In the genomic region with DNA sequence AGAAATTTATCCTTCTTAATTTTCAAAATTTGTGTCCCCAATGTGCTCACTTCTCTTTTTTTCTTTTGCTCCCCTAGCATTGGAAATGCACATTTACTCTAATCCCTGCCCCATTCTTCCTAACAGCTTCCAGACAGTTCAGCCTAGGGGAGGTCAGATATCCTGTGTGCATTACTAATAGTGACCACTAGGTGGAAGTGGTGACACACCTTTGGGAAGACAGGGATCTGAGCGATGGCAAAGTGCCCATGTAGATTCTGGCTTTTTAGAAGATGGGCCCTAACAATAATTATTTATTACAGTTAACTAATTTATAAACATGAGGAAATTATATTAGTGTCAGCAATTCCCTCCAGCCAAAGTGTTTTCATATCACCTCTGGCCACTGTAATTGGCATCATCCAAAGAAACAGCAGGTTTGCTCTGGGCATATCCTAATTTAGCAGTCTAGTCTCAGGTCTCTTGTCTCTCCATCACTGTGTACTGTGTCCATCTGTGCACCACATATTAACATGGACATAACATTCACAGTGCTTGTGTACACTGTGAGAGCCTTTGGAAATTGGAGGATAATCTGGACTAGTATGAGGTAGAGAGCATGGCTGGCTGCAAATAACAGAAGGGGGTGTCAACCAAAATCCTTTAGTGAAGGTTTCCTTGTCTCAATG, we compare ENCODE assay signal across 8 mouse cellular contexts. TPM values are rescaled to one million over a fixed set of nuclear protein-coding genes. Genes with fewer than 3 reads are reported as not detected.
A peak's percentile ranks its signal among the peaks of the same experiment; 100 is the strongest.
DNase-seq lines count a peak whose midpoint lies in the region; ATAC-seq and TF ChIP-seq lines count a peak whose summit lies in the region.
"Had no signal": no experiment of that assay in that cellular context is flagged by ENCODE, and none has a peak within 500 bp of the region (broad histone marks: within the 10 kb centered on the region; RNA-seq: fewer than 3 reads in every experiment).

No protein-coding gene starts in this region.

- no peaks in the 10 kb centered on the region for H3K79me2 ChIP-seq in MEL (ENCODE audit: control insufficient read depth, insufficient read depth, low read length, poor library complexity)

- intact Hi-C loops in heart, postnatal 36 days (cut with DNase I): loop anchor here (1.0 to 10.0 kb wide), 2 partner anchors 563 to 821 kb away; a partner anchor contains a TSS

- H3K9me3 ChIP-seq in MEL (replicated peaks; ENCODE audit: insufficient read depth, low read length): no peaks in the 10 kb centered on the region
- H3K9me3 ChIP-seq in liver, postnatal 0 days (ENCODE audit: low read length): no peaks in the 10 kb centered on the region
- H3K9me3 ChIP-seq: liver, embryonic 15.5 days had no signal

- DNase-seq in MEL (ENCODE audit: low read depth, low spot score): peak; percentile 65
- peak; percentile 57 for DNase-seq in adrenal gland, postnatal 10 days
- peak; percentile 63 for DNase-seq in embryo, embryonic 9.5 days (ENCODE audit: extremely low spot score)
- peak; percentile 8 to 21 for DNase-seq in heart, postnatal 36 days
- DNase-seq in kidney, postnatal 36 days: peak; percentile 56 to 66
- DNase-seq in liver, postnatal 0 days: peak; percentile 31
- DNase-seq in ovary, postnatal 14 days (ENCODE audit: low spot score): peak; percentile 56

- H3K4me2 ChIP-seq in liver, postnatal 0 days (ENCODE audit: low read depth, low read length): no peak overlapping the region
- H3K4me2 ChIP-seq: liver, embryonic 15.5 days had no signal

- H3K27me3 ChIP-seq in MEL (ENCODE audit: control insufficient read depth in 1 of 2, insufficient read depth in 2 of 2, low read length in 2 of 2): no peaks in the 10 kb centered on the region; a peak in 1 of 4 replicates
- no peaks in the 10 kb centered on the region for H3K27me3 ChIP-seq in liver, postnatal 0 days (ENCODE audit: insufficient read depth, low read length)
- H3K27me3 ChIP-seq: liver, embryonic 15.5 days had no signal

- H3K9ac ChIP-seq in MEL (ENCODE audit: control insufficient read depth, low read depth, low read length, poor library complexity, severe bottlenecking): no peak overlapping the region
- no peak overlapping the region for H3K9ac ChIP-seq in liver, postnatal 0 days (replicated peaks)
- H3K9ac ChIP-seq: liver, embryonic 15.5 days had no signal

- no peak for TF ChIP-seq EP300 in MEL (IDR thresholded peaks at IDR 0.05; ENCODE audit: low read depth in 1 of 2, low read length in 2 of 2)
- no peak for TF ChIP-seq EP300 in liver, postnatal 0 days (IDR thresholded peaks at IDR 0.05; ENCODE audit: low read depth)

- 5% methylated on average over 1 of the region's 1 CpGs for WGBS in liver, postnatal 0 days (ENCODE audit: insufficient replicate concordance)

- TF ChIP-seq CTCF in MEL (IDR thresholded peaks at IDR 0.05 in 2 of 3, conservative IDR thresholded peaks at IDR 0.05 in 1 of 3; ENCODE audit: control insufficient read depth in 1 of 3, insufficient read depth in 1 of 3, low read depth in 2 of 3, low read length in 3 of 3, poor library complexity in 1 of 3, severe bottlenecking in 1 of 3): peak; percentile 63 to 87 (median 77)
- TF ChIP-seq CTCF in liver, postnatal 0 days (IDR thresholded peaks at IDR 0.05; ENCODE audit: low read depth): peak; percentile 94

- TF ChIP-seq RAD21 in MEL (IDR thresholded peaks at IDR 0.05; ENCODE audit: low read depth, low read length): peak; percentile 89

- no peaks in the 10 kb centered on the region for H3K4me1 ChIP-seq in MEL (ENCODE audit: control insufficient read depth in 1 of 2, insufficient read depth in 2 of 2, low read length in 2 of 2)
- no peaks in the 10 kb centered on the region for H3K4me1 ChIP-seq in liver, postnatal 0 days (ENCODE audit: insufficient read depth)

- H3K36me3 ChIP-seq in MEL (ENCODE audit: control insufficient read depth in 1 of 2, insufficient read depth in 2 of 2, low read length in 2 of 2): no peaks in the 10 kb centered on the region; a peak in 1 of 4 replicates
- no peaks in the 10 kb centered on the region for H3K36me3 ChIP-seq in liver, postnatal 0 days (replicated peaks; ENCODE audit: insufficient read depth, low read length)
- H3K36me3 ChIP-seq: liver, embryonic 15.5 days had no signal

- peak; percentile 68 for ATAC-seq in liver, postnatal 0 days

- no peak for TF ChIP-seq POLR2A in MEL (IDR thresholded peaks at IDR 0.05; ENCODE audit: control insufficient read depth in 1 of 2, insufficient read depth in 1 of 2, low read depth in 1 of 2, low read length in 2 of 2, poor library complexity in 1 of 2)

- H3K4me3 ChIP-seq in MEL (ENCODE audit: control insufficient read depth in 1 of 2, insufficient read depth in 1 of 2, low read depth in 2 of 2, low read length in 2 of 2): no peak overlapping the region
- H3K4me3 ChIP-seq in liver, postnatal 0 days (ENCODE audit: low read depth, low read length): no peak overlapping the region
- H3K4me3 ChIP-seq: liver, embryonic 15.5 days had no signal

- no peak overlapping the region for H3K27ac ChIP-seq in MEL (ENCODE audit: control insufficient read depth, low read depth, low read length)
- no peak overlapping the region for H3K27ac ChIP-seq in liver, postnatal 0 days (ENCODE audit: low read depth)
- H3K27ac ChIP-seq: liver, embryonic 15.5 days had no signal

TF ChIP-seq in MEL, 35 proteins besides CTCF, POLR2A, EP300 and RAD21:
- no peak for TF ChIP-seq POLR2AphosphoS5 (IDR thresholded peaks at IDR 0.05; ENCODE audit: borderline replicate concordance, low read depth, low read length)
- TF ChIP-seq SMC3 (IDR thresholded peaks at IDR 0.05; ENCODE audit: low read depth, low read length): peak; percentile 81
- no peak for TF ChIP-seq NELFE (IDR thresholded peaks at IDR 0.05; ENCODE audit: low read depth, low read length)
- peak; percentile 75 for TF ChIP-seq ZC3H11A (IDR thresholded peaks at IDR 0.05; ENCODE audit: low read depth, low read length)
- no peak for TF ChIP-seq MXI1 (IDR thresholded peaks at IDR 0.05; ENCODE audit: low read depth, low read length)
- no peak for TF ChIP-seq SIN3A (IDR thresholded peaks at IDR 0.05; ENCODE audit: low read length)

RNA-seq across cellular contexts. Expression of a gene that starts 13.1 kb away (rescaled TPM):
- not detected in 2 replicates for total RNA-seq in MEL (2012; rRNA removed)
- not detected for polyA plus RNA-seq in MEL (2012; ENCODE audit: insufficient read depth in 1 of 2, insufficient read length in 2 of 2, low read depth in 1 of 2, low replicate concordance in 2 of 2, missing spikeins in 1 of 2)
- not detected for total RNA-seq in adrenal gland, postnatal 10 days (2021)
- total RNA-seq in heart, postnatal 36 days (2021): not detected
- not detected in 2 replicates for polyA plus RNA-seq in liver, postnatal 0 days (2015; fragmentation: Nextera tagmentation; extraction: Ambion mirVana)
- polyA plus RNA-seq: liver, embryonic 15.5 days had no signal

RNA-seq across cellular contexts. Expression of a gene that starts 57.7 kb away (rescaled TPM):
- 21.5 and 31.0 TPM in 2 replicates for total RNA-seq in MEL (2012; rRNA removed)
- polyA plus RNA-seq in MEL (2012; ENCODE audit: insufficient read depth in 1 of 2, insufficient read length in 2 of 2, low read depth in 1 of 2, low replicate concordance in 2 of 2, missing spikeins in 1 of 2): 10 to 100 TPM in 1 of 2 experiments, not detected in 1; 79.6 TPM
- 1 to 10 TPM; 2.0 to 8.0 TPM for total RNA-seq in adrenal gland, postnatal 10 days (2021)
- under 1 TPM; 0.11 to 0.50 TPM for total RNA-seq in heart, postnatal 36 days (2021)
- polyA plus RNA-seq in liver, postnatal 0 days (2015; fragmentation: Nextera tagmentation; extraction: Ambion mirVana): 58.6 and 66.7 TPM in 2 replicates

Comparison
In these comparisons a context has a peak if more than half of its experiments do, and no peak if none do; other contexts are left out.
1. DNase-seq: peak in every context shown above with its lines; median percentile 65 in MEL; 63 in embryo, embryonic 9.5 days; 61 in kidney, postnatal 36 days; 57 in adrenal gland, postnatal 10 days; 56 in ovary, postnatal 14 days; 31 in liver, postnatal 0 days; 14 in heart, postnatal 36 days.